Mouse (Mus musculus) testis, postnatal 10 days (tissue): ENCODE results near the gene Ralgps2.

Source experiments
- DNase-seq: peaks from one replicate; pipeline ENCODE4 v3.0.0; 2021; ENCODE audit warnings: low spot score

The Ralgps2 gene

DNA sequence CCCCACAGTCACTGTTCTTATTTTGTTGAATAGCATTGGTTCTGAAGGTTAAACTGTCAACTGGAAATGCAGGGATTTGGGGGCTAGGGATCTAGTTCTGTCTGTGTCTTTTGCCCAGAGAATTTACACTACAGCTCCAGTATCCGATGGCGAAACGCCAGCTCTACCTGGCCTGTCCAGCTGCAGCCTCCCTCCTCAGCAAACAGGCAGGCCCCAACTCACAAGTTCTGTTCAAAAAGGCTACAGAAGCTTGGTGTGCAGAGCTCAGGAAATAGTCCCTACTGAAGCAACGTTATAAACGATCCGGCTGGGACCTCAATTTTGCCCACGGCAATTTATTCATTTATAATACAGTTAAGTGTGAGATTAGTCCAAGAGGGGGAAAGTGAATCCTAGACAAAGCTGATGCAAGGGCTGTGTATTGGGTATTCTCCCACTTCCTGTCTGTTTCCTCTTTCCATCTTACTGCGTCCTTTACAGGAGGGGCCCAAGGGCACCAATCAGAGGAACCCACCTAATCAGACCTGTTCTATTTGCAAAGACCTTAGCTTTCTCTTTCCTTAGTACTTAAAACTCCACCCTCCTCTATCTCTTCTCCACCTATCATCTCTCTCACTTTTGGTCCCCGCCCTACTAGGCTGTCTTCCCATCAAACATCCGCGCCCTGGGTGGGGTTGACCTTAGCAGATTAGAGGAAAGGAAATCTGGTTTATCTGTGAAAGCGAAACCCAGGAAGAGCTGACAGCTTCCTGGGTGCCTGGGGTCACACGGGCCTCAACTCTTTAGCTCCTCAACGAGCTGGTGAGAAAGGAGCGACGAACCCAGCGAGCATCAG lies 16.7 kb upstream of the Ralgps2 start:
- DNase-seq = peak; percentile 57

DNA sequence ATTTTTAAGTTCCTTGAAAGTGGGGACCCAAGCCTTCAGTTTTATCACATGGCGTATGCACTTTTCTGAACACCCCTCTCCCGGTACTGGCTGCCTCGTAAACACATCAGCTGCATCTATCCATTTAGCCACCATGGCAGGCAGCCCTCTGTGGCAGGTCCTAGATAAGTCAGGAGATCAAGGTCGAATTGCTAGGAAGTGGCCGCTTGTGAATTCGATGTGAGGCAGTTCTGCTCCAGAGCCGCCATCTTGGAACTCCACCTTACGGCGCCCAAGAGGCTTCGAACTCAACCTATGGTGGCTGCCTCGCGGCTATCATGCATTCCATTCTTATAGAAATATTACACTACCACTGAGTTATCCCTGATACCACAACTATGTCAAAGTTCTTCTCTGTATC lies 14.8 kb upstream of the Ralgps2 start:
- DNase-seq = peak; percentile 28

DNA sequence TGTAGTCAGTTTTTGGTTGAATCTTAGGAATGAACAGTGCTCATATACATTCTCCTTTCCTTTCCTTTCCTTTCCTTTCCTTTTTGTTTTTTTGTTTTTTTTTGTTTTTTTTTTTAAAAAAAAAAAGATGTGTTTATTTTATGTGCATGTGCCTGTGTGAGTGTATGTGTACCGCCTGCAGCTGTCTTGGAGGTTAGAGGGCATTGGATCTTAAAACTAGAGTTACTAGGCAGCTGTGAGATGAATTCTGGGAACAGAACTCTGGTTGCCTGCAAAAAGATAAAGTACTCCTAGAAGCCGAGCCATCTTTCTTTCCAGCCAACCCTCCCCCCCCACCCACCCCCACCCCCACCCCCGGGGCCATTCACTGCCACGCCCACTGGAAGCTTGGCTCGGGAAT lies 10.9 kb upstream of the Ralgps2 start:
- no peak for DNase-seq

DNA sequence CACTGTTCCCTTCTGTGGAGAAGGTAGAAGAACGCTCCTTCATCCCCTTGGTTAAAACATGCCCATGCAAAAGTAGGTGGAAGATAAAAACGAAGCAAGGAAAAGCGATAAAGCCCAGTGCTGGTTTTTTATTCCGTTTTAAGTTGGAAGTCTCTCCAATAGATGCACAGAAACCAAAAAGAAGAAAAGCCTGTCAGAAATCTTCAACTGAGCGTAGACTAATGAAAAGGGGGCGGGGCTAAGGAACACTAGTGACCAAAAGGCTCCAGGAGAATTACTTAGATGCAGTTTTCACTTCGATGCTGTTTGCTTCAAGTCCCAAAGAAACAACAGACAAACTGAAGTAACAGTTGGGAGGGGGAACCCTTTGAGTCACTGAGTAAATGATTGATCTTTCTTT lies 1.2 kb upstream of the Ralgps2 start:
- no peak for DNase-seq

DNA sequence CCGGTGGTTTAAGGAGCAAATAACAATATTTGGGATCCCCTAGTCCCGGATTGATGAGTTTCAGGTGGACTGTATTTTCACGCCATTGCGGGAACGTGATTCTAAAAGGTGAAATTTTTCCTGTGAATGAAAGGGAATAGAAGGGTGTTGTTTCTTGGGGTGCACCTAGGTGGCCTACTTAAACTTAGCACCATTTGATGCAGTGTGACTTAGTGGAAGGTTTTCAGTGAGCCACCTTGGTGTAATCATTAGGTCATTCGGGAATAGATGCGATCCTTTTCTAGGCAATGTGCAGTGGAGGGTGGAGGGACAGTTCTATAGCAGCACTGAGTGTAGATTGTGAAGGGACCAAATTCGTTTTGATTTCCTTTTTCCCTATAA lies 706 bp upstream of the Ralgps2 start:
- no peak for DNase-seq

DNA sequence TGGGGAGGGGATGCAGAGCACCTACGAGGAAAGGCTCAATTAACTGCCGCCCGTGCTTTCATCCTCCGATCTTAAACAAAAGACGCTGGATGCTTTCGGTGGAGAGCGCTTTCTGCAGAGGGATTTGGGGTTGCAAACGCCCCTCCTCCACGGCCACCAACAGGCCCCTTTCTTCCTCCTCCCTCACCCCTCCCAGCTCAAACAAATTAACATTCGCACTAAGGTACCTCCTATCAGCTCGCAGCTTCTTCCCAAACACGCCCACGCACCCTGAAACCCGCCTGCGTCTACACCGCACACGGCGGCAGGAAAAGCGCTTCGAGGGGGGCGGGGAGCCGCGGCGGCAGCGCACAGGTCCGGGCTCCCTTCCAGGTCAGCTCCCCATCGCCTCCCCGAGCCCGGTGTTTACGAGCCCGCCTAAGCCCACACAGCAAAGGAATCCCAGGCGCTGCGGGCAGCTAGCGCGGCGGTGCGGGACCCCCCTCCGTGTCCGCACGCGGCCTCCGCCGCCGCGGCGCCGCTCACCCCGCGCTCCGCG lies 652 bp downstream of the Ralgps2 start:
- peak; percentile 83 for DNase-seq

DNA sequence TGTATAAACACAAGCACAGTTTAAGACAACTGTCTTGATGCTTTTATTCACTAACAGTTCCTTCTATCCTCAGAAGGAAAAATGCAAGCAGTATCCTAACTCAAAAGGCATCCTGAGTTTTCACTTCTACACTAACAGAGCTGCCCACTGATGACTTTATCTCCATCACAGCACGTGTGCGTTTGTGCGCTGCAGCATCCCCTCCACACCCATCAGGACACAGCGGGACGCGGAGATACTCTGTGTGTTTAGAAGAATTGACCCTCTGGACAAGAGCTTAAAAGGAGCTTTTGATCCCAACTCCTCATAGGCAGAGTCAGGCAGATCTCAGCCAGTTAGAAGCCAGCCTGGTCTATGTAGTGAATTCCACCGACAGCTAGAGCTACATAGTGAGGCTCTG lies 2.0 kb downstream of the Ralgps2 start:
- DNase-seq = no peak

DNA sequence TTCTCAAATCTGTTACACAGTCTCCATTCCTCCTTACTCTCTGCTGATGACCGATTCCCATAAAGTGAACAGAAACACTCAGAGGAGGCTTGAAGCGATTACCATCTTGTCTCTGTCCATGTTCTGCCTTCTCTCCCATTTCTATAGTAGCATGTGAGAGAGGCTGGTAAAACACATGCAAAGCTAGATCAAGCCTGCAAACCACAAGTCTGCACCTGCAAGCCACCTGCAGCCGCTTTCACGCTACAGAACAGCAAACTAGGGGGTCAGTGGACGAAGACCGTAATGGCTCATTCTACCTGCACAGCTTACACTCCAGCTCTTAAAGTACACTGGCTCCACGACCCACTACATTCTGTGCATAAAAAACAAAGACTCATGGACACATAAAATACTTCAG lies 5.7 kb downstream of the Ralgps2 start:
- DNase-seq = no peak

DNA sequence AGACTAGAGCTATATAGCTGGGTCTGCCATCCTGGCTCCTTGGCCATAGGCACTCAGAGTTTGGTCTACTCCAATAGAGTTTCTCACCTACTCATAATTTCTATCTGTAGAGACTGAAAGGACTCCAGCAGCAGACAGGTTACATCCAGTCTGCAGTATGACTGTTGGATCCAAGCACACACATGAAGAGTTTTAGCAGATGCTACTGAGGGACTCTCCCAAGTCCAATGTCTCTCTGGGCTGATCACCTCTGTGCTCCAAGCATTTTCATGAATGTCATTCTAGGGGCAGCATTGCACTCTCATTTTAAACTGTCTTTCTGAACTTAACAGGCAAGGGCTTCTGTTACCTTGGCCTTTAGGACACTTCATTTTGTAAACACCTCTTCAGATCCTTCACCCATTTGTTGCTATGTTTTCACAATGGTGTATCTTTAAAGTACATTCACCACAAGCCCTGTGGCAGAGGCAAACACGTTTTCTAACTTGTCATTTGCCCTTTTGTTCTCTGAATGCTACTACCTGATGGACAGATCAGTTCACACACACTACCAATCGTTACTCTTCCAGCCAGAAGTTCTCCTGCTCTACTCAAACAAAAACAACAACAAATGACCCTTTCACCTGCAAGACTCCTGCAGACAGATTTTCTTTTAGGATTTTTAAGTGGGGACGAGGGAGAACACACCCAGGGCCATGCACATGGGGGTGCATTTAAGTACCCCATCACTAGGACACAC lies 7.2 kb downstream of the Ralgps2 start:
- DNase-seq = no peak

DNA sequence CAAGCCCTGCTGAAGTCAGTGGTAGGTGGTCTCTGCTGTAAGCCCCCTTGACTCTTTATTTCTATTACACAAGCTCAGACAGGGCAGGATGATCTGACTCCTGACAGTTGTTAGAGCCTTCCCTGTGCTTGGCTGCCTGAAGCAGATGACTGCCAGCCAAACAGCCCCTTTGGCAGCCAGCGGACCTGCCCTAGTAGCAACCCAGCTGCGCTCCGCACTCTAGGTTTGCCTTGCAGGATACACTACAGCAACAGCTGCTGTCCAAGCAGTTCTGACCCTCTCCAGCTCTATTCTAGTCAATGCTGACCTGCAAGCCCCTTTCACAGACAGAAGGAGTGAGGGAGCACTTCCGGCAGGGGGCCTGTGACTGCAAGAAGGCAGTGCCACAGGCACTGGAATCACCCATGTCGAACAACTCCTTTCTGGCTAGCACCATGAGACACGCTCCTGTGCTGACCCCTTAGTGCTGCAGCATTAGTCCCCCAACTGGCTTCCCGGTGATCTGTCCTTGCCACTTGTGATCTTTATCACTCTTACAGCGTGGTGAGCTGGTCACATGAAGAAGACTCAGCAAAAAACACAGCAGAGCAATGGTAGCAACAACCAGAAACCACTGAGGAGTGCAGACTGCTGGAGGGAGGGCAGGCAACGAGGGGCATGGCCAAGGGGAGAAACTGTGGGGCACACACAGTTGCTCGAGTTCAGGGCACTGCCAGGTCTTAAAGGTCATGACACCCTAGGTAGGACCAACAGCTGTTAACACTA lies 8.1 kb downstream of the Ralgps2 start:
- DNase-seq = no peak

DNA sequence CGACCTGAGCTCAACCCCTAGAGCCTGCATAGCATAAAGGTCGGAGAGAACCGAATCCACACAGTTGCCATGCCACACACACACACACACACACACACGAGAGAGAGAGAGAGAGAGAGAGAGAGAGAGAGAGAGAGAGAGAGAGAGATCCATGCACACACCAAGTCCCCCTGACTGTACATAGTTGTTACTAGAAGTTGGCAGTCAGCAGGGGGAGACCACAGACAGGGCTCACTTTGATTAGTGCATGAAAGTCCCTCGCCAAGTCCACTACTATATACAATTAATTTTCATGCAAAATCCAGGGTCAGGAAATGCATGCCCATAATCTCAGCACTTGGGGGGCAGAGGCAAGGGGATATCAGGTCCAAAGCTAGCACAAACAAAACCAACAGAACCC lies 9.2 kb downstream of the Ralgps2 start:
- no peak for DNase-seq

DNA sequence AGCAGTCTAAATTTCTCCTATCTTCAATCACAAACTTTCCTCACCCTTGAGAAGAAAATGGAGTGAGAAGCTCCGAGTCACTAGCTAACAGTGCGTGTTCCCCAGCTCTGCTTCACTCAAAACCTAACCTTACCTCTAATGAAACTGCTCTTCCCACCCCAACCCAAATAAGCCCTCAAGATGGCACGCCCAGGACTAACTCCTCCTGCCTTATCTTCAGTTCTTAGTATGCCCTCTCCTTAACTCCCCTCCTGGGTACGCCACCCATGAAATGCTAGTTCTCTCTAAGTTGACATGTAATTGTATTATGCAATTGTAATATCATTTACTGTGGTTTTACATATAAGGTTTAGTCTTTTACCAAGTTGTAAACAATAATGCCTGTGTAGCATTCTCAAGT lies 11.2 kb downstream of the Ralgps2 start:
- DNase-seq = no peak

DNA sequence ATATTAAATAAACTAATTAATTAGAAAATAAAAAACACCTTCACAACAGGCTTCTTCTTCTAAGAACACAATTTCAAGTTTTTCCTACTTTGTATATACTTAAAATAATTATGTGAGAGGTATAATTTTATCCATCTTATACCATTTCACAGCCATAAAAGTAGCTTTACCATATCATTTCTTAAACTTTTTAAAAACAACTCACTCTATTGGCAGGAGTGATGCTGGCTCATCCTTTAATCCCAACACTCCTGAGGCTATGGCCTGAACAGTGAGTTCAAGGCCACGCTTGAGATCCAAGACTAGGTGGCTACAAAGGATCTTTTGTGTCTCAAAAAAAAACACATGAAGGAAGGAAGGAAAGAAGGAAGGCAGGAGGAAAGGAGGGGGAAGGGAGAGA lies 15.9 kb downstream of the Ralgps2 start:
- no peak for DNase-seq

DNA sequence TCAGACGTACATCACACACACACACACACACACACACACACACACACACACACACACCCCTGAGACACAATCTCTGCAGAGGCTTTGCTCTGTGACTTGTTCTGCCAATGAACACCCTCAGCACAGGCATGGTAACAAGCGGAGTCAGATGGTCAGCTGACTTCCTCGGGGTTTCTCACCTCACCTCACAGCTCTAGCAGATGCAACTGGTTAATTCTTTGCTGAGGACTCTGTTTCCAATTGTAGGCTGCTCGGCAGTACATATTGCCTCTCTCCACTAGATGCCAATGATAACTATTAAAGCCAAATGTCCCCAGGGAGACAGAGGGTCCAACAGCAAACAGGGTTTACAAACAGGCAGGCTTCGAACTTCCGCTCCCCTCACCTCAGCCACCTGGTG lies 16.5 kb downstream of the Ralgps2 start:
- no peak for DNase-seq

DNA sequence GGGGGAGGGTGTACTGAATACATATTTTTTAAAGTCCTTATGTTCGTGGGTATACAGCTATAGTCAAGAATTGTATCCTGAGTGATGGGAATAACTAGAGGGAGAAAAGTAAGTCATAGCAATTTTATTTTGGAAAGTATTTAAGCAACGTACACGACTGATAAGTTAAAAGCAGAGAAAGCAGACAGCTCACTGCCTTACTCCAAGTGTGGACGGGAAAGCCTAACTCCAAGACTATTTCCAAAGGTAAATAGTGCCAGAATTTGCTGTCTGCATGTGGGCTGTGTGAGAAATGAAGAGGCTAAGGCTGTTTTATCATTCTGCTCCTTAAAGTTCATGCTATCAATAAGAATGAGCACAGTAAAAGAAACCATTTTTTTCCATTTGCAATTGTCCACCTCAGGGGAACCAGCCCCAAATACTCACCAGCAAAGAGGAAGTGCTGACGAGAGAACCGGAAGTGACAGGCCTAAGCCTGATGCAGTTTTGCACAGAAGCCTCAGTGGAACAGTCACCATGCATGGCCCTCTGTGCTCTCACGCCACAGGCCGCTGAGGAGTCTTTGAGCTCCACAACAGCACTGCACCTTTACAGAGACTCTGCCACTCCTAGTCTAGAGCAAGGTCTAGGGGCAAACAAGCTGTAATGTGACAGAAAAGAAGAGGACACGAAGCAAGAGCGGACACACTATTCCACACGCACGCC lies 18.0 kb downstream of the Ralgps2 start:
- no peak for DNase-seq

DNA sequence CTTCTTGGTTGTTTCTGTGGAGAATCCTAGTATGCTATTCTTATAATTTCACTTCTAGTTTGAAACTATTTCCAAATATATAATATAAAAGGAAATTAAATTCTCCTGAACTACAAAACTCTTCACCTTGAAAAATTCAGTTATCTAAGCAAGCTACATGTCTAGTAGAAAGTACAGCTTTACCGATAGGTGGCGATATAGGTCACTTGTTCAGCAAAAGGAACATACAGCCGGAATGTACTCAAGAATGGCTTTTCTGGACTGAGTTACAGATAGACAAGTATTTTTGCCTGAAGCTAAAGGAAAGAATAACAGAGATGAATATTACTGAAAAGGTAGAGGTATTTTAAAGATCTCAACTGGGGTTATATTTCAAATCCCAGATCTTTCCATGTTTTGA lies 22.0 kb downstream of the Ralgps2 start:
- DNase-seq = no peak

DNA sequence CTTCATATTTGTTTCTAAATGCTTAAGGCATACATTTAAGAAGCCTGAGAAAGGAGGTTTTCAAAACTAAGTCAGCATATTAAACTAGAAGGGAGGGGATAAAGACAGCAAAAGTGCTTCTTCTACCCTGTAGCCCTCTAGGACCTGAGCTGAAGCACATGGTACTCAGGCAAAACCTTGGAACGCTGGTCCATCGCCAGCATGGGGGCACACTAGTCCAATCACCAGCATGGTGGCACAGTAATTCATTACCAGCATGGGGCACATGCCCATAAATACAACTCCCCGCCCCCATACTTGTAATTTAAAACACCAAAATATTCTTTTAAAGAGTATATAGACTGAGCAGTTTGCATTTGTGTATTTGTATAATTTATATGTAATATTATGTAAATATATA lies 23.1 kb downstream of the Ralgps2 start:
- no peak for DNase-seq

DNA sequence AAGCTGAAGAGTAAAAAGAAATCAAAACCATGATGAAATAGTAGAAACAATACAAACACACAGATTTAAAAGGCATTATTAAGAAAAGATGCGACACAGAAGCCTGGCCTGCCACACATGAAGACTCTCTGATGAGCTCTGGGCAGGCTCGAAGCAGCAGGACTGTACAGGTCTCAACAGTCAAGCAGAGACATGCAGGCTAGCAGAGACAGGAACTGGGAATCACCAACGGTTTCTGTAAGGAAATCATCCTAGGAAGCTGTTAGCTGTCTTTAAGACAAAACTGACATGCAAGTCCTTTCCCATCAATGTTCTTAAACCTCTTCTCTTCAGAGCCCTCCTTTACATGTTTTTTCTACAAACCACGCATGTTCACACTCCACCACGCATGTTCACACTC lies 24.5 kb downstream of the Ralgps2 start:
- DNase-seq = no peak

DNA sequence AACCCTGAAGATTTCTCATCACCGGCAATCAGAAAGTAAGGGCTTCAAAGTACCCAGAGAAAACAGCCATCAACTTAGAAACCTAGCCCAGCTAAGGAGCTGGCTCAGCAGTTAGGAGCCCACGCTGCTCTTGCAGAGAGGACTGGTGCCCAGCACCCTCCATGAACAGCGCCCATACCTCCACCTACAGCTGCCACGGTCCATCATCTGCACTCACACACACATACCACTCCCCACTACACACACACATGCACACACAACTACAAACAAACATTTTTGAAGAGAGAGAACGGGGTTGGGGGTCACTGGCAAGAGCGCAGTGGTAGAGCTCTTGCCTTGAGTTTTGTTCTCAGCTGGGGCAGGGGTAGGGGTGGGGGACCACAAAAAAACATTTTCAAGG lies 26.2 kb downstream of the Ralgps2 start:
- no peak for DNase-seq

DNA sequence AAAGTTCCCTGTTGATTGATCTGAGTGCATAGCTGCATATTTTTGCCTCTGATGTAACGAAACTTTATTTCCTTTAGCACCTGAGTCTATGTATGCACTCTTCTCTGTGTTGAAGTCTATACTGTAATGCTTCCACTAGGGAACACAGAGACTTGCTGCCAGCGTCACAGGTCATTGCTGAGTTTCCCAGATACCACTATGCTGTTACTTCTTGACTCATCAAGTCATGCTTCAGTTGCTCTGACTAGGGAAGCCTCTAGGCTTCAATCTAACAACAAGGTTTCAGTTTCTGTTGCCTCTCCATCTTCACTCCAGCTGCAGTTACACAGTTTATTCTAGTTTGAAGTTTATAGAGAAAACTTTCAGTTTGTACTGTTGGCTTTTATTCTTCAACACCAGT lies 28.5 kb downstream of the Ralgps2 start:
- DNase-seq = no peak

DNA sequence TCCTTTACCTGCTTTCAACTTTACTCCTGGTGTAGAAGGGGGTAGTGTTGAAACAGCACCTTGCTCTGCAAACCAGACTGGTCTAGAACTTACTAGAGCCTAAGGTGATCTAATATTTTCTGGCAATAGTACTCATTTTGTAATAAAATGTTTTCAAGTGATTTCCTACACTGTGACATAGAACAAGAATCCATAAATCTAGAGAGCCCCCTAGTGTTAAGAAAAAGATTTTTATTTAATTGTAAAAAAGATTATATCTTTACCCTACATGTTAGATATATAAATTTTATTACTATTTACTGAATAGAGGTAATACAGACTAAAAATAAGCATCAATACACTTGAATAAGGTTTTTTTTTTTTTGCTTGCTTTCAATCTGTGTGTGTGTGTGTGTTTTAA lies 29.6 kb downstream of the Ralgps2 start:
- DNase-seq = no peak

DNA sequence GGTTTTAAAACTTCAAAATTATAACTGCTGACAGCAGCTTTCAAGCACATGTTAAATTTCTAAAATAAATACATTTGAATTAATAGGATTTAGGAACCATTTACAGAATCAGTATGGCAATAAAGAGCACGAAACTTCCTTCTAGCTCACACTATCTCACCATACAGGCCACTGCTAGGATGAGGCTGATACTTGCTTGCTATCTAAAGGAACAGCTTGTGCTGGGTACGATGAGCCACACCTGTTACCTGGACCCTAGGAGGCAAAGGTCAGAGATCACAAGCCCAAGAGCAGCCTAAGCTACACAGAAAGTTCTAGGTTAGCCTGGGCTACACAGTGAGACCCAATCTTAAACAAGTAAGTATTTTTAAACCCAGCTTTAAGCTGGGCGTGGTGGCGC lies 30.2 kb downstream of the Ralgps2 start:
- DNase-seq = no peak
